Mouse (Mus musculus) lung, adult 2 months (tissue): ENCODE data around the gene Mrgbp.

Experiments
- CTCF ChIP-seq: fragments of 200-500 bp; IDR thresholded peaks from 2 replicates; pipeline ENCODE4 v1.5.1; 2011; ENCODE audit warnings: mild to moderate bottlenecking, low read length, control low read depth; ENCODE audit not compliant: insufficient read depth
- POLR2A ChIP-seq: fragments of 200-500 bp; IDR thresholded peaks from 2 replicates; pipeline ENCODE4 v1.6.1; 2011; ENCODE audit warnings: low read depth, mild to moderate bottlenecking, control low read depth, low read length, borderline replicate concordance; ENCODE audit errors: extremely low read depth

DNA sequence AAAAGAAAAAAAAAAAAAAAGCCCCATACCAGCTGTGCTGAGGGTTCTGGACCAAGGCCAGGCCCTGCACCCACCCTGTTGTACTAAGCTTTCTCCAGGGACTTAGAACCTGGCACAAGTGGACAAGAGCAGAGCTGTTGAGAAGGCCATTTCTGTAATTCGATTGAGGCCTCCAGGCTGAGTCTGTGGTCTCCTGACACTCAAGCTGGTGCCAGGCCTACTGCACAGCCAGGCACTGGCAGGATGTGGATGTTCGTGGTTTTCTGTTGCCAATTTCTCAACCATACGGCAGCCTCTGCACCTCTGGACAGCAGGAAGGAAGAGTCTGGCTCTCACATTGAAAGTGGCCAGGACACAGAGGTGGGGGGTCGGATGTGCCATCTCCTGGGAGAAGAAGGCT, 47.9 kb upstream of the Mrgbp start:
- TF ChIP-seq CTCF (no peak), POLR2A (no peak)
